Mouse (Mus musculus) kidney, postnatal 25 days (tissue): ENCODE measurements at regions not wholly inside any gene's neighbourhood (a gene's known extent, or its start where the extent isn't known, plus 50 kb on each side); places are given as distances from the start of the nearest gene placed in this dataset.

Experiments
- DNase-seq, 2 experiments: peaks; one replicate each; pipeline ENCODE4 v3.0.0; 2021; ENCODE audit warnings: mixed read lengths in 2 of 2

- DNase-seq, result no peak
These were observed 120.9 kb upstream of the Ifne start for GRCm38 (mm10) chr4:89000855-89001254.

GRCm38 (mm10) chr4:89000200-89000599 lies 120.2 kb upstream of the Ifne start:
- no peak for DNase-seq

DNA sequence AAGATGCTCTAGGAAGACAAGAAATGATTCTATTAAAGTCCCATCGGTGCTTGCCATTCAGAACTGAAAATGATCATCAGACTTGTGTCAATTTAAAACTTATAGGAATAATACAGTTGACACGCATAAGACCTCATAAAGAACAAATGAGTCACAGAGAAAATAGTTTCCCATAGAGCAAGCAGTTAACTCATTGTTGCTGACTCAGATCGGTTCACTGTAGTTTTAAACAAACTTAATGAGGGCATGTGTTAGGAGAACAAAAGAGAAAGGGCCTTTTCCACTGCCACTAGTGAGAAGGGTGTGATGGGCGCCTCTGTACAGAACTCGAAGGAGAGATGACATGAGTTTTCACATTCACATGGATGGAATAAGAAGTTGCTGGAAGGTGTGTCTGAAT lies 118.3 kb upstream of the Ifne start:
- DNase-seq, result no peak

DNA sequence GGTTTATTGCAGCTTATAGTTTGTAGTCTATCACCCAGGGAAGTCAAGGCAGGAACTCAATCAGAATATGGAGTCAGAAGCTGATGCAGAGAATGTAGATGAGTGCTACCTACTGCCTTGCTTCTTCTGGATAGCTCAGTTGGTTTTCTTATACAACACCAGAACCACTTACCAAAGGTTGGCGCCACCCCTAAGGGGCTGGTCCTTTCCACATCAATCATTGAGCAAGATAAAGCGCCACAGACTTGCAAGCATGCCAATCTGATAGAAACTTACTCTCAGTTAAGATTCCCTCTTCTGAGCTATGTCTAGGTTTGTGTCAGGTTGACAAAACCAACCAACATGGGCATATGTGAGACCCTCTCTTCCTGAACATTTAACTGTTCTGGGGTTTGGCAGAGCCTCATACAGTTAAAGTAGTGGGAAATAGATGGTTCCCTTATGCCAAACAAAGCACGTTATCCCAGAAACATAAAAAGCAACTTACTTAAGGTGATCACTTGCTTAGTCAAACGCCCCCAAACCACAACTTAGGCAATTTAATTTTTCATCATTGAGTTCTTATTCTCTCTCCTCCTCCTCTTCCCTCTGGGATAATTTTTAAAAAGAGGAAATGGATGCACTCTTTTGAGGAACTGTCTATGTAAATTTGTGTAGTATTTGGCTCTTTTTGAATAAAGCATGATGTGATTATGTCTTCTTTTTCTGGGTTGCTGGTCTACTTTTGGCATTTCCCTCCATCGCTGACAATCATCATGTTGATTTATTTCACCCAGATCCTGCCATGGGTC lies 115.3 kb upstream of the Ifne start:
- no peak for DNase-seq

DNA sequence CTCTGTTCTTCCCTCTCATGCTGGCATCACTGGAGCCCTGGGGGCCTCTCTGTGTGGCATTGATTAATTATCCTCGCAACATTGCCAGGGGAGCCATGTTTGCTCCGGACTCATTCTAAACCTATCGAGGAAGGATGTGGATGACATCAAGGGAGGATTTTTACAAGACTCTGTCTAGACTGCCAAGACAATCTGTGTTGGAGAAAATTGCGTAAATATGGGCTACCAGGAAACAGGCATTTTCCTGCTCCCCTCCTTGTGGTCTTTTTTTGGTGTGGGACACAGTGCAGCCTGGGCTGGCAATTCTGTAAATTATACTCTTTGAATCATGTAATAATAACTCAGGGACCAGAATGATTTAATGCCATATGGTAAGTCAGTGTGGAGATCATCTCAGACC lies 114.5 kb upstream of the Ifne start:
- no peak for DNase-seq

DNA sequence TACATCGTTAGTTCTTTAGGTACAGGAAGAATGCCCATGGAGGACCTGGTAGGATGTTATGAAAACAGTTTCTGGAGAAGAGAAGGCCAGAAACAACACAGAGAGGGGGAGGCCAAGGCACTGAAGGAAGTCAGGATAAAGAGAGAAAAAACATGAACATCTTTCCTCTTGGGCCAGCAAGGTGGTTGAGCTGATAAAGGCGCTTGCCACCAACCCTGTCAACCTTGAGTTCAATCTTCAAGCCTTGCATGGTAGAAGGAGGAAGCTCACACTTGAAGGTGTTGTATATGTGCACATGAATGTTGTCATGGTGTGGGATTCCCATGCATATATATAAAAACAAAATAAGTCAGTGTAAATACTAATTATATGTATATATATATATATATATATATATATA lies 112.5 kb upstream of the Ifne start:
- no peak for DNase-seq

- DNase-seq, result no peak
These were observed 108.4 kb upstream of the Ifne start for GRCm38 (mm10) chr4:88988363-88988762.

GRCm38 (mm10) chr4:88987103-88987502 lies 107.1 kb upstream of the Ifne start:
- DNase-seq, result no peak

DNA sequence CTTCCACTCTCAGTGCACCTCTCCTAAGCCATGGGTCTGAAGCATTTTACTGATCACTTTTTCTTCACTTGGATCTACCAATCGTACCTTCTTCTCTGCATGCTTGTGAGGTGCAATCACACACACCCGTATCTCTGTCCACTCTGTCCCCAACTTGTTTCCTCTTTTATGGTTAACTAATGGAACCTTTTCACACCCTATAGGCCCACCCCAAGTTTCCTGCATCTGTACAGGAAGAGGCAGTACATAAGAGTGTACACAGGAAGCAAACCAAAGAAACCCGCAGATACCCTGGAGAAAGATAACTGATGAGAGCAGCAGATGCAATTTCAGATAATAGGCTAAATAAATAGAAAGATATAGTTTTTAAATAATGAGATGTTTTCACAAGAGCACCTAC lies 102.5 kb upstream of the Ifne start:
- no peak for DNase-seq

DNA sequence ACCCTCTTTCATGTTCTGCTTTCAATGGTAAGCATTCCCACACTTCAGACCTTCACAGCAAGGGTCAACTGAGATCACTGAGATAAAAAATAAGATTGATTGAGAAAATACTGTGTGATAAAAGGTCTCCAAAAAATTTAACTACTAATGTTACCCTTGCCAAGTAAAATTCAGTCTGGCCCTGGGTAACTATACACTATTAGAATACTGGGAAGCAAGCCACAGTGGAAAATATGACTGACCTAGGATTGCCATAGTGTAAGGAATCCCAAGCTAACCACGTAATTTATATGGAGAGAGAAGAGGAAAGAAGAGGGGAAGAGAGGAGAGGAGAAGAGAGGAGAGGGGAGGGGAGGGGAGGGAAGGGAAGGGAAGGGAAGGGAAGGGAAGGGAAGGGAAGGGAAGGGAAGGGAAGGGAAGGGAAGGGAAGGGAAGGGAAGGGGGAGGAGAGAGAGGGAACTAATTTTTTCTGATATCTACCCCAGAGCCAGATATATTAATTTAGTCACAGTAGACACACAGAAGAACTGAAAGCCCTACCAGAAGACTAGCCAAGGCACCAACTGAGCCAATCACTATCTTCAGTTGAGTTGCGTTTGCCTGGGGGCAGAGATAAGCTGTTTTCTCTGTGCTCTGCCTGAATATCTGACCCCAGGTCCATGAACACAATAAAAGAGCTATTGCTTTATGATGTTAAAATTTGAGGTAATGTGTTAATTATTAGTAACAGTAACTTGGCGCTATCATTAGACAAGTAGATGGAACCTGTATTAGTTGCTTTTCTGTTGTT lies 97.3 kb upstream of the Ifne start:
- DNase-seq, result no peak

DNA sequence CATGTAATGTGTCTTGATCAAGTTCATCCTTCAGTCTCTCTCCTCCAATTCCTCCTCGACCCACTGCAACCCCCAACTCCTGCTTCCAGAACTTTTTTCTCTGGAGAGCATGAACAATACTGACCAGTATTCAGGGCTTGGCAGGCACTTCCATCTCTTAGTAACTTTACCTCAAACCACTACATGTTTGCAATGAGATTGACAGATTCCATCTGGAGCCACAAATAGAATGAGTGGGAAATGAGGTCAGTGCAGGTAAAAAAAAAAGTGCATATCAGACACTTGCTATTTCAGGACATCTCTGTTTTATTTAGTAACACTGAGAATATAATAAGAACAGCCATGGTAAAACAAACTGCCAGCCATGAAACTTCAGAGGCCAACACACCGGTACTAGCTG lies 94.5 kb upstream of the Ifne start:
- DNase-seq, result no peak

- no peak for DNase-seq
These were observed 89.3 kb upstream of the Ifne start for GRCm38 (mm10) chr4:88969134-88969841.

DNA sequence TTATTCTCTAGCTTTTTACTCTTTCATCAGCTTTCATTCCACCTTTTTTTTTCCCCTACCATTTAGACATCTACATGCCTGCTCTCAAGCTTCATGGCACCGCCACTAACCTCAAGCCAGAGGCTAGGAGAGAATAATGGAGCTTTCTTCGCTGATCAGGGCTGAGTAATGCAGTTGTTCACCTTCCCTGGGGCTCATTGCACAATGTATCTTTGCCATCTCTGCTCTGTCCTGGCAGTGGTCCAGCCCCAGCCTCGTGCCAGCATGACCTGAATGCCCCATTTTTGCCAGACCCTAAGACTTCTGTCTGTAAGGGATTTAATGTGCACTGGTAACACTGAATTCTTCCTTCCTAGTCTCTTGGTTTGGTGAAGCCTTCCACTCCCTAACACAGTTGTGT lies 79.6 kb upstream of the Ifne start:
- DNase-seq, result no peak

DNA sequence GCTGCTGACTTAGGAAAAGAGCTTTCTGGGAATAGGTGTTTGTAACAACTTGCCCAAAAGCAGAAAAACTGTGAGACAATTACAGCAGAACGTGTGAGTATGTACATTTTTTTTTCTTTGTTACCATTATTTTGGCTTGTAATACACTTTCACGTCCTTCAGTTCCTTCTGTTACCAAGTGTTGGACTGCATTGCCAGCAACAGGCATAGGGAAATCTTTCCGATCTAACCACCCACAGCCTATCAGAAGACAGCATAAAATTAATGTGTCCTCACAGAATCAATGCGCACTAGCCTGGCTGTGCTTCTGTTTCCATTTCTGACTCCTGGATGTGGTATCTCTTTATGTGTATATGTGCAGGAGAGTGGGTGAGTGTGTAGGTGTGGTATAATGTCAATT lies 76.6 kb upstream of the Ifne start:
- DNase-seq, result no peak

- DNase-seq, result no peak
These were observed 76.2 kb upstream of the Ifne start for GRCm38 (mm10) chr4:88956151-88956550.

GRCm38 (mm10) chr4:88955571-88955970 lies 75.6 kb upstream of the Ifne start:
- no peak for DNase-seq

DNA sequence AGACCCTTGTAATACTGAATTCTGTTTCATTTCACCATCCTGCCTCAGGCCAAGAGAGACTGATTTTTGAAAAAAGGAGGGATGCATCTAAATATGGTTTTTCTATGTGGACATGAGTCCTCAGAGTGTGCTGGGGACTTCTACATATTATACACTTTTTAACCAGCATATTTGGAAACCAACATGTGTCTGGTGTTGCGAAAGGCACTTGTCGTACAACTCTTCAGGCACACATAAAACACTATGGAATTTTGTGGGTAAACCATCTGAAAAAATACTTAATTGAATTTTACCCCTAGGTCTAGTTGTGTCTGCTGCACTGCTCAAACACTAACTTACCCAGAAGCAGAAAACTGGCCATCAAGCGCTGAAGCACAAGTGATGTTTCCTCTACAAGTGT lies 74.0 kb upstream of the Ifne start:
- DNase-seq, result no peak

GRCm38 (mm10) chr4:88951034-88951336 lies 71.0 kb upstream of the Ifne start:
- DNase-seq, result no peak

GRCm38 (mm10) chr4:88950181-88951033 lies 70.4 kb upstream of the Ifne start:
- DNase-seq, result no peak

DNA sequence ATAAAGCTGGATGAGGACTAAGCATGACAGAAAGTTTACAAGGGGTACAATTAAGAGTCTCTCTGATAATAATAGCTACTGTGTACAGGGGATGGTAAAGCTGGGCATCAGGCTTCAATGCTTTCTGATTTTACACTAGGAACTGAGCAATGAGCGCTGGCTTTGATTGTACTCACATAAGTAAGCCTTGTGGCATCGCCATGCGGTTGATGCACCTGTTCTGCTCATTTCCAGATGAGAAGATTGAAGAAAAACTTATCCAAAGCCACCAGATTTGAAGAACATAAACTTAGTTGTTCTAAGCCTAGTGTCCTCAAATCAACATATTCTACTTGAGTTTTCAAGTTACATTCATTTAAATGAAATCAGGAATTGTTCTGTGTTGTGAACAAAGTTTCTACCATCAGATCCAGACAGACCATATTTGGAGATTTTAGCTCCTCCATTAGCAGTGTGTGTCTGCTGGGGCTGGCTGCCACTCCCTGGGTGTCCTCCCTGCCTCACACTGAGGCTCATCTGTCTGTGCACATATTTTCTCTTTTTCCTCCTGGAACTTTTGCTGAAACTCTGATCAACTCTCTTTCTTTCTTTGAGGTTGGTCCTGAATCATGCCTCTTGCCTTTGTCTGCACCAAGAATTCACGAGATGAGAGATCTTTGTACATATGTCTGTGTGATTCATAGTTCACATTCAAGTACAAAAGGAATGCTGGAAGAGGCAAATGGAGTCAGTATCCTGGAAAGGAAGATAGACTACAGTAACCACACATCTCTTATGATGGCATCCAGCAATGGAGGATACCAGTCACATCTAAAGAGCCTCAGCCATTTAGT lies 68.2 kb upstream of the Ifne start:
- no peak for DNase-seq

GRCm38 (mm10) chr4:88941955-88942354 lies 62.0 kb upstream of the Ifne start:
- DNase-seq, result no peak

DNA sequence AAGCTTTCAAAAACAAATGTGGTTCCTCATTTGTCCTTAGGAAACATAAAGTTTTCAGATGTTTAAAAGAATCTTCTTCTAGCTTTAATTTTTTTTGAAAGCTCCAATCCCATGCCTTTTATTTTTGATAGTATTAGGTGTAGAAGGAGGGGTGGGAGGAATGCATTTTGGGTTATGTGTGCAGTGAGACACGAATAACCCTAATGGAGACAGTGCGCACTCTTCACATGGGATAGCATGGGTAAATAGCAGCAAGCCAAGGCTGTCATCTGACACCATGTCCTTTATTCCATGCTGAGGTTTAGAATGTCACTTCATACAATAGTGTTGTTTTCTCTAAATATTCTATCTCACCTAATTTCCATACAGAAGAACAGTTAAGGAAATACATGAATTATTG lies 60.7 kb upstream of the Ifne start:
- no peak for DNase-seq
